Mouse (Mus musculus) spleen, adult 18-20 months (tissue): ENCODE measurements around the gene Nubpl.

ENCODE experiments used
- DNase-seq, 2 experiments: peaks; one replicate each; pipeline ENCODE4 v3.0.0; 2022; ENCODE audit warnings: mixed read lengths in 2 of 2

The Nubpl gene

DNA sequence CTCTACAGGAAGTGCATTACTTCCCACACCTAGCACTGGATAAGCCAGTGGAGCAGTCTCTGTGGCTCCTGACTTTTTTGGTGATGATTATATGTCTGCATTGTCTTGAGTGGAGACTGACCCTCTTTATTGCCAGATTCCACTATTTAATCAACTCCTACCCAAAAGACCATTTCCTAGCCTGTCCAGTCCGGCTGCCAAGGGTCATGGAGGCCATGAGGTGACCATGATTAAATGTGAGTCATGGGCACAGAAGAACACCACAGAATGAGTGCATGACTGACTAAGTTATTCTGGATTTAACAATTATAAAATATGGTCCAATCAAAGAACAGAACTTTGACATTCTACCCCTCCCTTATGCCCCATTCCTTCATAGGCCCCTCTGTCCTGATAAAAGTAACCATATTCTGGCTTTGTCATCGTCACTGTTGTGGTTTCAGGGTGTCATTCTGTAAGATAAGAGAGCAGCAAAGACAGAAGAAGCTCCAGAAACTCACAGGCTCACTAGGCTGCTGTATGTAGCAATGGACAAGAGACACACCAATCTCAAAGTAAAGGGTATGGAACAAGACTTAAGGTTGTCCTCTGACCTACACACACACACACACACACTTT is 240.7 kb downstream of the Nubpl start:
- DNase-seq = no peak

DNA sequence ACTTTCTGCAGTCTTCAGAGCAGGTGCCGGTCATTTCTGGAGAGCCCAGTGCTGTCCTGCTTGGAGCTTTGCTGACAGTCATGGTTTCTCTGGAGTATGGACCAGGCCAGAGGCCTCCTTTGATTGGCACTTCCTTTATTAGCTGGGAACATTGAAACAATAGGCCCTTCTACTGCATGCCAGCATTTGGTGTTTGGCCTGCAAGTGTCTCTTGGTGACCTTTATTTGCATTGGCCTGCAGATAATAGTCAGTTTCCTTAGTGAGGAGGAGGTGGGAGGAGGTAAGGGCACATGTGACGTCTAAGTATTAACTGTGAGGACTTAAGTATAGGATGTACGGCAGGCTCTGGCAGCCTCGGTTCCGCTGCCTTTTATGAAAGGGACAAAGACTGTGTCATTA is 249.1 kb downstream of the Nubpl start:
- no peak for DNase-seq

DNA sequence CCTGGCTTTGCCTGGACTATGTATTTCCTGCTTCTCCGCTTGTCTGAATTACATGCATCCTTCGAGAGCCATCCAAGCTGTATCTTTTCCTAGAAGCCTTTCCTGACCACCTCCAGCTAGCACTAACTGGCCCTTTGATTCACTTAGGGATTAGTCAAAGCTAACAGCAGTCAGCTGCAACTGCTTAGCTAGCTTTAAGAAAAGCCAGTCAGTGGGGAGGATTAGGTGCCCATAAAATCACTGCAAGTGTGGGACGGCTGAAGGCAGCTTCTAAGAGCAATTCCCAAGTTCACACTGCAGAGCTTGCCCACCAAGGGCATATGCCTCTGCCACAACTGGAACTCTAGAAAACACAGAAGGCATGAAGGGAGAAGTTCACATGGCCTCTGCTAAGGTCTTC is 252.7 kb downstream of the Nubpl start:
- DNase-seq = no peak

DNA sequence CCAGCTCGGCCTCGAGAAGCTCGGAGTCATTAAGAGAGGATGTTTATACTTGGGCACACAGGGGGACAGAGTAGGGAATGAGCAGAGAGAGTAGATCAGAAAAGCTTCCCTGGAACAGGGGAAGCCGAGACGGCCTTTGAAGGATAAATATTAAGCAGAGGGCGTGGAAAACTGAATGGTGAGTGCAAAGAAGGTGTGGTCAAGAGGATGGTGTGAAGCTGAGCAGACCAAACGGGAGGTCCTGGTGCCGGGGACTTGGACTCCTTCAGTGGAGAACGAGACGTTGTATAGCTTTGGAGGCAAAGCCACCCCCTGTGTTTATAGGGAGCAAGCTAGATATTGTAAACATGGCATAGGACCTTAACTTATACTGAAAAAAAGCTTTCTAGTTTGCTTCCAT is 261.9 kb downstream of the Nubpl start:
- DNase-seq = no peak

DNA sequence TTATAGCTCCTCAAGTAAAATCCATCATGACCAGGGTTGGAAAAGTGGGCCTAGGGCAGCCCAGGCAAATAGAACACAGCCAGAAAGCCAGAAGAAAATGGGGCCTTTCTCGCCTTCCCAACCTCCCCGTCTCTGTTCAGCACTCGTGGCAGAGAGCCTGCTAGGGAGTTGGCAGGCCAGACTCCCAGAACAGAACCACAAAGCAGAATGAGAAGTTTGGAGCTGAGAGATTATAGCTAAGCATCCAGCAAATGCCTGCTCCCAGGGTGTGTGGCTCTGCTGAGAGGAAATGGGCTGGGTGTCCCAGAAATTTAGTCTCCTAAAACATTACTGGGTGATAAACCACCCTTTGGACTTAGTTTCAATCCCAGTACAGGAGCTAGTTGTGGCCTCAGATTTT is 262.6 kb downstream of the Nubpl start:
- no peak for DNase-seq

DNA sequence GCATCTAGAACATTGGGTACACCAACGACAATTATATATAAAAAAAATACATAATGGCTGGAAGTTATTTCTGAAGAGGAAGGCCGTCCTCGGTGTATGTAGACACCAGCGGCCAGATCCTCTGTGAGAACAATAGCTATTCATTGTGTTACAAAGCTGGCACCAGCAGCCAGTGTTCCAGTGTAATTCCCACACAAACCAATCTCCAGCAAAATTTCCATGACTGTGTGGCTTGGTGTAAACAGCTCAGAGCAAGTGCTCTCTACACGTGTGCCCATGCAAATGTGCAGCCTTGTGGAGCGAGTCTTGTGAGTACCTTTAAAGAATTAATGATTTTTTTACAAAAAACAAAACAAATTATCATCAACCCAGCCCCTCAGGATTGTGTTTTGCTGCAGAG is 263.7 kb downstream of the Nubpl start:
- no peak for DNase-seq
